Mouse (Mus musculus) frontal cortex, postnatal 36 days (tissue): ENCODE data around the gene Cnfn.
"Not testable (repeated sequence)": the region's sequence is repeated elsewhere in the genome, so short reads cannot be mapped to it uniquely, and the experiment has no call there.

Experiments used
- DNase-seq, 2 experiments: peaks; one replicate each; pipeline ENCODE4 v3.0.0; 2022; ENCODE audit warnings: low spot score in 2 of 2

Gene Cnfn

DNA sequence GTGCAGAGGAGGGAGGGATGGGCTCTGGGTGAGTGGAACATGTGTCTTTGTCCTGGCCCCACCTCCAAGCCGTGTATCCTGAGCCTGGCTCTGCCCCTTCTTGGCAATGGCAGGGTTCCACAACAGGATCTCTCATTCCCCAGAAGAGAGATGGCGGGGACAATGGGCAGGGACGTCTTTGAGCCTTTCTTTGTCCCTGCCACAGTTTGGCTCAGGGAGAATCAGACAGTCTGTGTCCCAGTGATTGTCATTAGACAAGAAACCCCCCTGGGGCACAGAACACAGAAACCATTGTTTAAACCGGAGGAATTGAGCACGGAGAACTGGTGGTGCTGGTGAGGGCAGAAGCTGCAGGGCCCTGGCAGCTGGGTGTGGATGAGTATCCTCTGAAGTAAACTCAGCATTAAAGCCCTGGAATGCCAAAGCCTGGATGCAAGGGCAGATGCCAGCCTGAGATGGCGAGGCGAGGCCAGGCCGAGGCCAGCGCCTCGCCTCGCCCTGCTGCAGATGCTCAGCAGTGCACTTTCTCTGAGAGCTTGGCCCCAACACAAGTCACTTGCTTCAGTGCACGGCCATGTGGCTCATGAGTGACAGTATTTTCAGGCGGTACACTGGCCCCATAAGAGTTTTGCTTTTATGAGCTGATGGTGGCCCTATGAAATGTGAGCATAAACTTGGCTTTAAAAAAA, 3.4 kb downstream of the Cnfn start:
- no peak for DNase-seq

DNA sequence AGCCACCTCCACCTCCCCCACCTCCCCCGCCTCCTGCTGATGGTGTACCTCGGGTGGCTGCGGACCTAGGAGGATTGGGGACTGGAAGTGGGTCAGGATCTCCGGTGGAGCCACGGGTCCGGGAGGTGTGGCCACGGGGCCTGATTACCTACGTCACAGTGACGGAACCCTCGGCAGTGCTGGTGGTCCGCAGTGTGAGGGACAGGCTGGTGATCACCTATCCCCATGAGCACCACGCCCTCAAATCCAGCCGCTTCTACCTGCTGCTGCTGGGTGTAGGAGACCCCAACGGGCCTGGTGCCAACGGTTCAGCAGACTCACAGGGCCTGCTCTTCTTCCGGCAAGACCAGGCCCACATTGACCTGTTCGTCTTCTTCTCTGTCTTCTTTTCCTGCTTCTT, 5.9 kb downstream of the Cnfn start:
- DNase-seq, result no peak

DNA sequence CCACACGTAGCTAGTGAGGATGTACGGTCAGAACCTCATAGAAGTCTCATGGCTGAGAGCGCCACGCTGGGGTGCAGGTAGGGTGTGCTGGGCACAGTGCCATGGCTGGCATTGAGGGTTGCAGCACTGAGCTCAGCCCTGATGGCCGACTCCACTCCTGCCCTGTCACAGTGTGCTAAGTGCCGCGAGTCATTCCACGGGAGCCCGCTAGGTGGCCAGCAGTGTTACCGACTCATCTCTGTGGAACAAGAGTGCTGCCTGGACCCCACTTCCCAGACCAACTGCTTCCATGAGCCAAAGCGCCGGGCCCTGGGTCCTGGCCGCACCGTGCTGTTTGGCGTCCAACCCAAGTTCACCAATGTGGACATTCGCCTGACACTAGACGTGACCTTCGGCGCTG, 6.4 kb downstream of the Cnfn start:
- no peak for DNase-seq

DNA sequence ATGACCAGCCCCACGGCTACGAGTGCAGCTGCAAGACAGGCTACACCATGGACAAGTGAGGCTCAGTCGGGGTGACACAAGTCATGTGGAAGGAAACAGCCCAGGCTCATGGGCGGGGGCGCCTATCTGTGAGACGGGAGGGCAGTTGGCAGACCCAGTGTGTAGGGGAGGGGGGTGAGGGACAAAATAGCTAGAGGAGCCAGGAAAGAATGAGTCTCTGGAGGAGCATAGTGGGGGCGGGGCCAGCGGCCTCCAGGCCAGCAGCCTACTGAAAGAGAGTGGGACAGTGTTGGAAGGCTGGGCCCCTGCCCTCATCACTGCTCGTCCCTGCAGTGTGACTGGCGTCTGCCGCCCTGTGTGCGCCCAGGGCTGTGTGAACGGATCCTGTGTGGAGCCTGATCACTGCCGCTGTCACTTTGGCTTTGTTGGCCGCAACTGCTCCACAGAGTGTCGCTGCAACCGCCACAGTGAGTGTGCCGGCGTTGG, 10.8 kb downstream of the Cnfn start:
- DNase-seq, result no peak

DNA sequence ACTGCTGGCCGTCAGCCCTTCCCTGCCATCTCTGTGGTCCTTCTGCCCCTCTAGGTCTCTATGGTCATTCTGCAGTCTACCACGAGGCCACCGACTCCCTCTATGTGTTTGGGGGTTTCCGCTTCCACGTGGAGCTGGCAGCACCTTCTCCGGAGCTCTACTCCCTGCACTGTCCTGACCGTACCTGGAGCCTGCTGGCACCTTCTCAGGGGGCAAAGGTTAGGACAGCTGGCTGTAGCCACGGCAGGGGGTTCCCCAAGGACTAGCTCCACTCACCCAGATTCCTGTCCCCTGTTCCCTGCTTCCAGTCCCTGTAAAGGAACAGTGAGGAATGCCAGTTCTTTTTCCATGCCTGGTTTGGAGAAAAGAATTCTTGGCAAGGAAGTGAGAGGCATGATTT, 20.7 kb downstream of the Cnfn start:
- no peak for DNase-seq

DNA sequence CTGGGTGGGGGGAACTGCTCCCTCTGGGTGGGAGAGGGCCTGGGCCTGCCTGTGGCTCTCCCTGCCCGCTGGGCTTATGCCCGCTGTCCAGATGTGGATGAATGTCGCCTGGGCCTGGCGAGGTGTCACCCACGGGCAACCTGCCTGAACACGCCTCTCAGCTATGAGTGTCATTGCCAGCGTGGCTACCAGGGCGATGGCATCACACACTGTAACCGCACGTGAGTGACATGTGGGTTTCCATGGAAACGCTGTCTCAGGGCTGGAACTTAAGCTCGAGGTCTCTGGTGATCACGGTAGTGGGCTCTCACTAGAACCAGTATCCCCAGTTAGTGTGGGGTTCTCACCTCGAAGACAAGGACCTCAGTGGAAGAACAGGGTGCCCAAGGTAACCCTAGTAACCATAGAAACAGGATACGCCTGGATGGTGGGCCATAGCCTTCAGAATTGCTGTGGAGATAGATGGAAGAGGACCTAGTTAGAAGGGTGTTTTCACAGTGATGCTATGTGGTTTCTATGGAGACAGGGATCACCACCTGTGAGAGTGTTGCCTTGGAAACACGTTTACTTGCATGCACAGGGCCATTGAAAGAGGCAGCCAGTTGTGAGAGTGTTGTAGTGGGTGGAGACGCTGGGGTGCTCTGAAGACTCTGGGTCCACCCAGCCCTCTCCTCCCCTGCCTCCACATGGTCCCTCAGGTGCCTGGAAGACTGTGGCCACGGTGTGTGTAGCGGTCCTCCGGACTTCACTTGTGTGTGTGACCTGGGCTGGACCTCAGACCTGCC, 28.3 kb downstream of the Cnfn start:
- peak in 1 of 2 experiments; percentile 57 for DNase-seq

DNA sequence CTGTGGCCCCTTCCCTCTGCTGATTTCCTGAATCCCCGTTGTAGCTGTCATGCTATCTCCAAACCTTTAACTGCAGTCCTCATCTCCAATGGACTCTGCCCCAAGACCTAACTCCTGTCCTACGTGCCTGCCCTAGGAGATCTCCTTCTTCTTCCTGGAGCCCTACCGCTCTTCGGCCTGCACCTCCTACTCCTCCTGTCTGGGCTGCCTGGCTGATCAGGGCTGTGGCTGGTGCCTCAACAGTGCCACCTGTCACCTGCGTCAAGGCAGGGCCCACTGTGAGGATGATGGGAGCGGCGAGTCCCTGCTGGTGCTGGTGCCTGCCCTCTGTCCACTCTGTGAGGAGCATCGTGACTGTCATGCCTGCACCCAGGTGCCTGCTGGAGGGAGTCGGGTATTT, 30.2 kb downstream of the Cnfn start:
- DNase-seq, result no peak

DNA sequence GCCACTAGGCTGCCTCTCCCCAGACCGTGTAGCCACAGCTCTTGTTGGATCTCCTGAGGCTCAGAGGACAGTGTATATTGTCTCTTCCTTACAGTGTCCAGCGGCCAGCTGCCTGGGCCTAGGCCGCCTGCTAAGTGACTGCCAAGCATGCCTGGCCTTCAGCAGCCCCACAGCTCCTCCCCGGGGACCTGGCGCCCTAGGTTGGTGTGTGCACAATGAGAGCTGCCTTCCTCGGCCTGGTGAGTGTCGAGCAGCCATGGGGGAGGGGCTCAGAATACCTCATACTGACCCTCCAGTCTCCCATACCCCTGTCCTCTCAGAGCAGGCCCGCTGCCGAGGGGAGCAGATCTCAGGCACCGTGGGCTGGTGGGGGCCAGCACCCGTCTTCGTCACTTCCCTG, 35.1 kb downstream of the Cnfn start:
- no peak for DNase-seq

DNA sequence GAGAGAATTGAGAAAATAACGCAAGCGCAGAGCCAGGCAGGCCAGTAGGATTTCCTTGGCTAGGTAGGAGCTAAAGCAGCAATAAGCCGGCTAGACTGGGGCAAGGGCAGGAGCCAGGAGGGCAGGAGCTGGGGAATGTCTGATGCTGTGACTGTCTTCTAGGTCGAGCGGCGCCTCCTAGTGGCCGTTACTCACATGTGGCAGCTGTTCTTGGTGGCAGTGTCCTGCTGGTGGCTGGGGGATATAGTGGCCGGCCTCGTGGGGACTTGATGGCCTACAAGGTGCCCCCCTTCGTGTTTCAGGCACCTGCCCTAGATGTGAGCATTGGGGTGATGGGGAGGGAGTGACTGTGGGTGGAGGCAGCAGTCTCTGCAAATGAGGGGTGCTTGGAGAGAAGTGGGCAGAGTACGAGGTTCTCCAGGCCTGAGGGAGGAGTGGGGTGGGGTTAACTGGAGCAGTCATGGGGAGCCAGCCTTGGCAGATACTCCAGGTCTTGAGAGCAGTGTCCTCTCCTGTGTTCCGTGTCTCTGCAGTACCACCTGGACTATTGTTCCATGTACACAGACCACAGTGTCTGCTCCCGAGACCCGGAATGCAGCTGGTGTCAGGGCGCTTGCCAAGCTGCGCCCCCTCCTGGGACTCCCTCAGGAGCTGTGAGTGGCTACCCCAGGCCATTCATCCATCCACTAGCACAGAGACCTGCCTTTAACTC, 35.8 kb downstream of the Cnfn start:
- DNase-seq, result peak; percentile 42 to 65

DNA sequence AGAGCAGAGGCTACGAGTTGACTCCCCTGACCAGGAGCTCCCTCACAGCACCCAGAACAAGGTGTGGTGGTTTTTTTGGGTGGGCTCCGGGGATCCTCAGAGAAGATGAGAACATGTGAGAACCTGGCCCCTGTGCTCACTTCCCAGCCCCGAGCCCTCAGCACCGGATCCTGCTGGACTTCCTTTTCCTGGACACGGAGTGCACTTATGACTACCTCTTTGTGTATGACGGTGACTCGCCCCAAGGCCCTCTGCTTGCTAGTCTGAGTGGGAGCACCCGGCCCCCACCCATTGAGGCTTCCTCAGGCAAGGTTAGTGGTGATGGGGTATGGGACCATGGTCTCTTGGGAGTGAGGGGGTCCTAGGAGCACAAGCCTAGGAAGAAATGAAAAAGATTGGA, 43.3 kb downstream of the Cnfn start:
- no peak for DNase-seq

DNA sequence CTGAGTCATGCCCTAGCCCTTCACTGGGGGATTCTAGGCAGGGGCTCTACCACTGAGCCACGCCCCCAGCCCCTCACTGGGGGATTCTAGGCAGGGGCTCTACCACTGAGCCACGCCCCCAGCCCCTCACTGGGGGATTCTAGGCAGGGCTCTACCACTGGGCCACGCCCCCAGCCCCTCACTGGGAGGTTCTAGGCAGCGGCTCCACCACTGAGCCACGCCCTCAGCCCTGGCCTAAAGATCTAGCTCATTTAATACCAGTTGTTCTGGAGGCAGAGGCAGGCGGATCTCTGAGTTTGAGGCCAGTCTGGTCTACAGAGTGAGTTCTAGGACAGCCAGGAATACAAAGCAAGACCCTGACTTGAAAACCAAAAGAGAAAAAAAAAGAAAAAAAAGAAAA, 44.1 kb downstream of the Cnfn start:
- not testable (repeated sequence) for DNase-seq

DNA sequence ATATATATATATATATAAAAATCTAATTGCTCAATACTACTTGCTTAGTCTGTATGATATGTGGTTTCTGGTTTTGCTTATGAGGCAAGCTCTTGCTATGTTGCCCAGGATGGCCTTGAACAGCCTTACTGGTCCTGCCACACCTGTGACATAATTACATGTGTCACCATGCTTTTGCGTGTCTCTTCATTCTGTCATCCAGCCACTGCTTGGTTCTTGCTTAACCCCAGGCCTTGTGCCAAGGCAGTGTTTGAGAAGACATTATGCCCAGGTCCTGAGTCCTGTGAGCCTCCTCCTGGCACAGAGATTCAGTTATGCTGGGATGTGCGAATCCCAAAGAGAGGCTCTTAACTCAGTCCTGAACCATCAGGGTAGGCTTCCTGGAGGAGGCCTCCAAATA, 46.3 kb downstream of the Cnfn start:
- no peak for DNase-seq

DNA sequence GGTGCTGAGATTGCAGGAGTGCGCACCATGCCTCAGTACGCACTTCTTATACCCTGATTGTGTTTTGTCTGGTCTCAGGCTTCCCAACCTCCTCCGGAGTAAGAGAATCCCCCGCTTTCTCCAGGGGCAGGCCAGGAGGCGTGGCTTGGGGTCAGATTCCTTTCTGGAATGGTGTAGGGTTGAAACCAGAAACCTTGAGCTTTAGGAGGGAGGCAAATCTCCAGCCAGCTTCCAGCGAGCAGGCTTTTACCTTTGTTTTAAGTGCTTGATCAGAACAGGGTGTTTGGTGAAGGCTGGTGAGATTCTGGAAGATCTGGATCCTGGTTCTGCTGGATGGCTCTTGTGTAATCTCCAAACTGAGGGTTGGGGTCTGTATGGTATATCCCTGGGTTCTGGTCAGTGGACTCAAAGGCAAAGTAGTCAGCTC, 47.5 kb downstream of the Cnfn start:
- no peak for DNase-seq
